Mouse (Mus musculus) MEL (cell line): ENCODE results near the gene Rslcan18. TPM values are rescaled to one million over a fixed set of nuclear protein-coding genes. Genes with fewer than 3 reads are reported as not detected.

Experiments
- DNase-seq: peaks from one replicate; pipeline ENCODE4 v3.0.0; 2011; ENCODE audit warnings: low read depth, low spot score
- H3K27ac ChIP-seq: 2 replicates; pipeline ENCODE4 v1.5.1; 2012; ENCODE audit warnings: low read depth, mild to moderate bottlenecking, control low read depth, low read length, moderate library complexity; ENCODE audit not compliant: control insufficient read depth
- H3K27me3 ChIP-seq, 2 experiments: fragments of 150-350 bp in 1 of 2; sonication (generic) in 1 of 2; 2 replicates each; pipeline ENCODE4 v1.6.1; 2012; ENCODE audit warnings: low read length in 2 of 2, mild to moderate bottlenecking in 2 of 2, improper control_type of control experiment in 1 of 2, moderate library complexity in 1 of 2; ENCODE audit not compliant: insufficient read depth in 2 of 2, control insufficient read depth in 1 of 2
- H3K36me3 ChIP-seq, 2 experiments: 2 replicates each; pipeline ENCODE4 v1.6.1; 2012 to 2014; ENCODE audit warnings: low read length in 2 of 2, improper control_type of control experiment in 1 of 2, inconsistent platforms in 1 of 2, mild to moderate bottlenecking in 1 of 2; ENCODE audit not compliant: insufficient read depth in 2 of 2, control insufficient read depth in 1 of 2
- H3K4me1 ChIP-seq, 2 experiments: fragments of 150-350 bp in 1 of 2; sonication (generic) in 1 of 2; 2 replicates each; pipeline ENCODE4 v1.6.1; 2012; ENCODE audit warnings: low read length in 2 of 2, improper control_type of control experiment in 1 of 2, mild to moderate bottlenecking in 1 of 2; ENCODE audit not compliant: insufficient read depth in 2 of 2, control insufficient read depth in 1 of 2
- H3K4me3 ChIP-seq, 2 experiments: fragments of 150-350 bp in 1 of 2; sonication (generic) in 1 of 2; 2 replicates each; pipeline ENCODE4 v1.5.1; 2012; ENCODE audit warnings: low read depth in 2 of 2, low read length in 2 of 2, mild to moderate bottlenecking in 2 of 2, moderate library complexity in 2 of 2, control low read depth in 1 of 2, improper control_type of control experiment in 1 of 2; ENCODE audit not compliant: control insufficient read depth in 1 of 2, insufficient read depth in 1 of 2
- H3K79me2 ChIP-seq: 2 replicates; pipeline ENCODE4 v1.6.1; 2012; ENCODE audit warnings: mild to moderate bottlenecking, low read length, moderate library complexity; ENCODE audit not compliant: control insufficient read depth, poor library complexity, insufficient read depth
- H3K9ac ChIP-seq: 2 replicates; pipeline ENCODE4 v1.6.1; 2012; ENCODE audit warnings: low read depth, mild to moderate bottlenecking, control low read depth, low read length, moderate library complexity; ENCODE audit not compliant: control insufficient read depth, poor library complexity, severe bottlenecking
- H3K9me3 ChIP-seq: fragments of 150-350 bp; sonication (generic); replicated peaks from 2 replicates; pipeline ENCODE4 v1.6.1; 2012; ENCODE audit warnings: mild to moderate bottlenecking, low read length, improper control_type of control experiment, moderate library complexity; ENCODE audit not compliant: insufficient read depth
- BHLHE40 ChIP-seq: IDR thresholded peaks from 2 replicates; pipeline ENCODE4 v1.6.1; 2012; ENCODE audit warnings: low read depth, mild to moderate bottlenecking, inconsistent platforms, low read length, improper control_type of control experiment, borderline replicate concordance
- CHD1 ChIP-seq: IDR thresholded peaks from 2 replicates; pipeline ENCODE4 v1.6.1; 2012; ENCODE audit warnings: low read depth, mild to moderate bottlenecking, inconsistent platforms, low read length, improper control_type of control experiment
- CHD2 ChIP-seq: IDR thresholded peaks from 2 replicates; pipeline ENCODE4 v1.6.1; 2011; ENCODE audit warnings: low read length, improper control_type of control experiment
- CTCF ChIP-seq, 3 experiments: IDR thresholded peaks in 2 of 3; conservative IDR thresholded peaks in 1 of 3; 2 replicates each; pipeline ENCODE4 v1.5.1; 2011 to 2012; ENCODE audit warnings: low read length in 3 of 3, low read depth in 2 of 3, mild to moderate bottlenecking in 2 of 3, improper control_type of control experiment in 1 of 3, inconsistent platforms in 1 of 3, mixed read lengths in 1 of 3, moderate library complexity in 1 of 3; ENCODE audit not compliant: control insufficient read depth in 1 of 3, insufficient read depth in 1 of 3, poor library complexity in 1 of 3, severe bottlenecking in 1 of 3
- E2F4 ChIP-seq: IDR thresholded peaks from 2 replicates; pipeline ENCODE4 v1.6.1; 2011; ENCODE audit warnings: low read depth, low read length, improper control_type of control experiment, borderline replicate concordance
- ELF1 ChIP-seq: IDR thresholded peaks from 2 replicates; pipeline ENCODE4 v1.6.1; 2014; ENCODE audit warnings: low read depth, mild to moderate bottlenecking, inconsistent platforms, low read length, improper control_type of control experiment, moderate library complexity
- ETS1 ChIP-seq: IDR thresholded peaks from 2 replicates; pipeline ENCODE4 v1.6.1; 2012; ENCODE audit warnings: low read depth, mild to moderate bottlenecking, inconsistent platforms, low read length, improper control_type of control experiment, moderate library complexity
- GABPA ChIP-seq: IDR thresholded peaks from 2 replicates; pipeline ENCODE4 v1.6.1; 2012; ENCODE audit warnings: low read depth, mild to moderate bottlenecking, inconsistent platforms, low read length, improper control_type of control experiment, moderate library complexity
- GATA1 ChIP-seq: IDR thresholded peaks from 2 replicates; pipeline ENCODE4 v1.6.1; 2011; ENCODE audit warnings: low read depth, low read length, improper control_type of control experiment
- HCFC1 ChIP-seq: IDR thresholded peaks from 2 replicates; pipeline ENCODE4 v1.6.1; 2012; ENCODE audit warnings: low read depth, mild to moderate bottlenecking, inconsistent platforms, low read length, improper control_type of control experiment, moderate library complexity
- JUND ChIP-seq: IDR thresholded peaks from 2 replicates; pipeline ENCODE4 v1.6.1; 2011; ENCODE audit warnings: low read depth, mild to moderate bottlenecking, improper control_type of control experiment, low read length
- KAT2A ChIP-seq: conservative IDR thresholded peaks from 2 replicates; pipeline ENCODE4 v1.6.1; 2012; ENCODE audit warnings: low read depth, low read length, improper control_type of control experiment, inconsistent platforms
- MAX ChIP-seq: IDR thresholded peaks from 2 replicates; pipeline ENCODE4 v1.6.1; 2011; ENCODE audit warnings: low read length, improper control_type of control experiment
- MAZ ChIP-seq: IDR thresholded peaks from 2 replicates; pipeline ENCODE4 v1.6.1; 2012; ENCODE audit warnings: low read depth, mild to moderate bottlenecking, inconsistent platforms, low read length, improper control_type of control experiment
- MEF2A ChIP-seq: IDR thresholded peaks from 2 replicates; pipeline ENCODE4 v1.6.1; 2014; ENCODE audit warnings: low read depth, mild to moderate bottlenecking, inconsistent platforms, low read length, improper control_type of control experiment; ENCODE audit not compliant: poor library complexity, insufficient replicate concordance, severe bottlenecking; ENCODE audit errors: extremely low read depth
- MXI1 ChIP-seq: IDR thresholded peaks from 2 replicates; pipeline ENCODE4 v1.6.1; 2011; ENCODE audit warnings: mild to moderate bottlenecking, low read depth, low read length, improper control_type of control experiment
- MYC ChIP-seq: IDR thresholded peaks from 2 replicates; pipeline ENCODE4 v1.6.1; 2011; ENCODE audit warnings: low read depth, mild to moderate bottlenecking, low read length, improper control_type of control experiment, moderate library complexity
- NELFE ChIP-seq: IDR thresholded peaks from 2 replicates; pipeline ENCODE4 v1.6.1; 2011; ENCODE audit warnings: low read depth, low read length, improper control_type of control experiment
- NRF1 ChIP-seq: IDR thresholded peaks from 2 replicates; pipeline ENCODE4 v1.6.1; 2014; ENCODE audit warnings: low read depth, mild to moderate bottlenecking, inconsistent platforms, low read length, improper control_type of control experiment, moderate library complexity; ENCODE audit not compliant: poor library complexity, insufficient read depth, severe bottlenecking
- POLR2A ChIP-seq, 2 experiments: IDR thresholded peaks; 2 replicates each; pipeline ENCODE4 v1.6.1; 2011 to 2012; ENCODE audit warnings: low read length in 2 of 2, mild to moderate bottlenecking in 2 of 2, control low read depth in 1 of 2, improper control_type of control experiment in 1 of 2, low read depth in 1 of 2, moderate library complexity in 1 of 2; ENCODE audit not compliant: control insufficient read depth in 1 of 2, insufficient read depth in 1 of 2, poor library complexity in 1 of 2
- POLR2AphosphoS2 ChIP-seq: IDR thresholded peaks from 2 replicates; pipeline ENCODE4 v1.6.1; 2011; ENCODE audit warnings: low read length, improper control_type of control experiment
- POLR2AphosphoS5 ChIP-seq: IDR thresholded peaks from 2 replicates; pipeline ENCODE4 v1.6.1; 2012; ENCODE audit warnings: low read depth, borderline replicate concordance, mild to moderate bottlenecking, inconsistent platforms, low read length, moderate library complexity, mixed read lengths
- RAD21 ChIP-seq: IDR thresholded peaks from 2 replicates; pipeline ENCODE4 v1.6.1; 2011; ENCODE audit warnings: mild to moderate bottlenecking, low read depth, low read length, improper control_type of control experiment
- RCOR1 ChIP-seq: IDR thresholded peaks from 2 replicates; pipeline ENCODE4 v1.6.1; 2012; ENCODE audit warnings: low read depth, mild to moderate bottlenecking, inconsistent platforms, low read length, improper control_type of control experiment
- SIN3A ChIP-seq: IDR thresholded peaks from 2 replicates; pipeline ENCODE4 v1.6.1; 2012; ENCODE audit warnings: low read length, improper control_type of control experiment, inconsistent platforms
- SMC3 ChIP-seq: IDR thresholded peaks from 2 replicates; pipeline ENCODE4 v1.6.1; 2011; ENCODE audit warnings: low read depth, low read length, improper control_type of control experiment
- TAL1 ChIP-seq: IDR thresholded peaks from 2 replicates; pipeline ENCODE4 v1.6.1; 2012; ENCODE audit warnings: mild to moderate bottlenecking, inconsistent platforms, low read length, moderate library complexity, mixed read lengths
- TBP ChIP-seq: IDR thresholded peaks from 2 replicates; pipeline ENCODE4 v1.8.0; 2011; ENCODE audit warnings: low read depth, low read length, improper control_type of control experiment
- TCF12 ChIP-seq: IDR thresholded peaks from 2 replicates; pipeline ENCODE4 v1.6.1; 2014; ENCODE audit warnings: low read depth, mild to moderate bottlenecking, inconsistent platforms, low read length, improper control_type of control experiment, moderate library complexity
- UBTF ChIP-seq: IDR thresholded peaks from 2 replicates; pipeline ENCODE4 v1.6.1; 2012; ENCODE audit warnings: low read depth, mild to moderate bottlenecking, inconsistent platforms, low read length, improper control_type of control experiment, moderate library complexity, borderline replicate concordance; ENCODE audit not compliant: insufficient read depth
- USF1 ChIP-seq: IDR thresholded peaks from 2 replicates; pipeline ENCODE4 v1.6.1; 2014; ENCODE audit warnings: low read depth, mild to moderate bottlenecking, inconsistent platforms, low read length, improper control_type of control experiment, moderate library complexity
- USF2 ChIP-seq, 2 experiments: IDR thresholded peaks; 2 replicates each; pipeline ENCODE4 v1.6.1; 2011 to 2012; ENCODE audit warnings: improper control_type of control experiment in 2 of 2, low read length in 2 of 2, borderline replicate concordance in 1 of 2, inconsistent platforms in 1 of 2, low read depth in 1 of 2, mild to moderate bottlenecking in 1 of 2; ENCODE audit not compliant: insufficient read depth in 1 of 2
- ZC3H11A ChIP-seq: IDR thresholded peaks from 2 replicates; pipeline ENCODE4 v1.6.1; 2012; ENCODE audit warnings: low read depth, mild to moderate bottlenecking, inconsistent platforms, low read length, improper control_type of control experiment
- ZKSCAN1 ChIP-seq: IDR thresholded peaks from 2 replicates; pipeline ENCODE4 v1.6.1; 2012; ENCODE audit warnings: low read depth, mild to moderate bottlenecking, inconsistent platforms, low read length, improper control_type of control experiment, moderate library complexity
- ZMIZ1 ChIP-seq: IDR thresholded peaks from 2 replicates; pipeline ENCODE4 v1.6.1; 2012; ENCODE audit warnings: low read depth, mild to moderate bottlenecking, inconsistent platforms, low read length, improper control_type of control experiment, moderate library complexity
- ZNF384 ChIP-seq: IDR thresholded peaks from 2 replicates; pipeline ENCODE4 v1.6.1; 2012; ENCODE audit warnings: low read depth, mild to moderate bottlenecking, inconsistent platforms, low read length, improper control_type of control experiment
- polyA plus RNA-seq, 2 experiments: library from polyadenylated mRNA; stranded (reverse) in 1 of 2; unstranded in 1 of 2; fragments of >175 nt in 1 of 2; fragments of >200 nt in 1 of 2; gene quantifications; 2 replicates each; pipeline versions ENCODE4 v1.2.1 to v1.2.4; 2012; ENCODE audit warnings: low replicate concordance in 2 of 2, low read depth in 1 of 2; ENCODE audit not compliant: insufficient read length in 2 of 2, insufficient read depth in 1 of 2, missing spikeins in 1 of 2
- total RNA-seq: library from RNA; depleted of rRNA; stranded (reverse); fragments of 300-350 nt; gene quantifications from 2 replicates; pipeline ENCODE4 v1.2.3, GENCODE M21; 2012

Gene Rslcan18
- total and polyA plus RNA-seq, 3 experiments = 0.11 to 0.19 TPM; not detected in 1

GRCm38 (mm10) chr13:67081142-67081713, 34.8 kb downstream of the Rslcan18 start:
- peak overlapping the region; percentile 77 for H3K9ac ChIP-seq
- peaks cover 2% of the 10 kb centered on the region for H3K79me2 ChIP-seq
- DNase-seq = peak; percentile 87
- H3K9me3 ChIP-seq = no peaks in the 10 kb centered on the region
- peak overlapping the region; percentile 87 for H3K27ac ChIP-seq
- H3K4me3 ChIP-seq = peak overlapping the region; percentile 67 to 86
- H3K4me1 ChIP-seq = peaks cover 0 to 3% of the 10 kb centered on the region in 2 experiments; a peak in 1 of 4 replicates
- peaks cover 0 to 4% of the 10 kb centered on the region in 2 experiments; a peak in 1 of 4 replicates for H3K36me3 ChIP-seq
- no peaks in the 10 kb centered on the region for H3K27me3 ChIP-seq
- TF ChIP-seq SMC3 (no peak), CHD2 (no peak; the same call in 1 of the 2 replicates), UBTF (no peak), USF2 (IDR thresholded peaks at IDR 0.05; ENCODE audit: borderline replicate concordance in 1 of 2, insufficient read depth in 1 of 2, low read depth in 1 of 2, low read length in 2 of 2) (no peak), MEF2A (peak; percentile 90), GABPA (0 out of 2 replicates have a peak, but pooled peaks have one; percentile 39), POLR2AphosphoS5 (no peak), CTCF (IDR thresholded peaks at IDR 0.05 in 2 of 3, conservative IDR thresholded peaks at IDR 0.05 in 1 of 3; ENCODE audit: control insufficient read depth in 1 of 3, insufficient read depth in 1 of 3, low read depth in 2 of 3, low read length in 3 of 3, poor library complexity in 1 of 3, severe bottlenecking in 1 of 3) (no peak), MYC (no peak; the same call in 1 of the 2 replicates), USF1 (peak; percentile 79), POLR2A (IDR thresholded peaks at IDR 0.05; ENCODE audit: control insufficient read depth in 1 of 2, insufficient read depth in 1 of 2, low read depth in 1 of 2, low read length in 2 of 2, poor library complexity in 1 of 2) (peak in 1 of 2 experiments; percentile 54; a peak in 1 of 4 replicates), CHD1 (no peak), MAX (peak; percentile 74), ZC3H11A (no peak), TCF12 (0 out of 2 replicates have a peak, but pooled peaks have one; percentile 27), ELF1 (peak; percentile 73), KAT2A (peak; percentile 61), ETS1 (no peak), RAD21 (no peak), E2F4 (no peak), ZNF384 (no peak), SIN3A (peak; percentile 79), TAL1 (no peak), HCFC1 (peak; percentile 95), RCOR1 (no peak), NRF1 (no peak), BHLHE40 (no peak), MAZ (peak; percentile 48; the same call in 1 of the 2 replicates), ZMIZ1 (0 out of 2 replicates have a peak, but pooled peaks have one; percentile 14), GATA1 (no peak), TBP (peak; percentile 43; the same call in 1 of the 2 replicates), JUND (no peak), POLR2AphosphoS2 (peak; percentile 56; the same call in 1 of the 2 replicates), MXI1 (peak; percentile 92), ZKSCAN1 (no peak), NELFE (peak; percentile 44; the same call in 1 of the 2 replicates)
